In genomic region chr7:102258753-102259152, GRCm38 (mm10) we compare ENCODE assay signal across 1 mouse cellular context.
TF ChIP-seq lines count a peak whose summit lies in the region.

No protein-coding gene starts in this region.

TF ChIP-seq in MEL, 35 proteins besides CTCF, POLR2A, EP300 and RAD21:
- TF ChIP-seq MAX (IDR thresholded peaks at IDR 0.05; ENCODE audit: low read length) (peak; percentile 81), MYC (IDR thresholded peaks at IDR 0.05; ENCODE audit: low read depth, low read length) (peak; percentile 71; the same call in 1 of the 2 replicates), USF1 (IDR thresholded peaks at IDR 0.05; ENCODE audit: low read depth, low read length) (peak; percentile 56; the same call in 1 of the 2 replicates), TAL1 (IDR thresholded peaks at IDR 0.05; ENCODE audit: low read length) (0 out of 2 replicates have a peak, but pooled peaks have one; percentile 19), MXI1 (IDR thresholded peaks at IDR 0.05; ENCODE audit: low read depth, low read length) (peak; percentile 74; the same call in 1 of the 2 replicates), USF2 (IDR thresholded peaks at IDR 0.05; ENCODE audit: borderline replicate concordance in 1 of 2, insufficient read depth in 1 of 2, low read depth in 1 of 2, low read length in 2 of 2) (no peak)
